Mouse (Mus musculus) hindbrain, embryonic 14.5 days (tissue): ENCODE data around the gene Sfpq. TPM values are rescaled to one million over a fixed set of nuclear protein-coding genes. Genes with fewer than 3 reads are reported as not detected.
A peak's percentile ranks its signal among the peaks of the same experiment; 100 is the strongest.
"Not testable (repeated sequence)": the region's sequence is repeated elsewhere in the genome, so short reads cannot be mapped to it uniquely, and the experiment has no call there.

Experiments used
- ATAC-seq: fragments of 200-750 bp; cut with Nextera tagmentation; 2 replicates; pipeline ENCODE4 v1.8.0; 2017; ENCODE audit warnings: moderate number of reproducible peaks, mild to moderate bottlenecking, moderate TSS enrichment, moderate library complexity; ENCODE audit not compliant: low FRiP score
- DNase-seq: peaks from one replicate; pipeline ENCODE4 v3.0.0-alpha.2; 2015; ENCODE audit warnings: low spot score
- H3K27ac ChIP-seq: fragments of 300-500 bp; sonication (generic); 2 replicates; pipeline ENCODE4 v1.5.1; 2014; ENCODE audit warnings: mild to moderate bottlenecking, moderate library complexity
- H3K27me3 ChIP-seq: fragments of 300-500 bp; sonication (generic); 2 replicates; pipeline ENCODE4 v1.6.1; 2014; ENCODE audit warnings: mild to moderate bottlenecking, low read length, mixed read lengths; ENCODE audit not compliant: control insufficient read depth, insufficient read depth
- H3K36me3 ChIP-seq: fragments of 300-500 bp; sonication (generic); replicated peaks from 2 replicates; pipeline ENCODE4 v1.6.1; 2014; ENCODE audit not compliant: control insufficient read depth, insufficient read depth
- H3K4me1 ChIP-seq: fragments of 300-500 bp; sonication (generic); replicated peaks from 2 replicates; pipeline ENCODE4 v1.6.1; 2014; ENCODE audit warnings: antibody characterized with exemption, low read length, mixed read lengths; ENCODE audit not compliant: control insufficient read depth, insufficient read depth
- H3K4me2 ChIP-seq: fragments of 300-500 bp; sonication (generic); replicated peaks from 2 replicates; pipeline ENCODE4 v1.6.1; 2014; ENCODE audit warnings: mild to moderate bottlenecking, moderate library complexity
- H3K4me3 ChIP-seq: fragments of 300-500 bp; sonication (generic); replicated peaks from 2 replicates; pipeline ENCODE4 v1.5.1; 2014; ENCODE audit warnings: mild to moderate bottlenecking, low read length
- H3K9ac ChIP-seq: fragments of 300-500 bp; sonication (generic); 2 replicates; pipeline ENCODE4 v1.6.1; 2014
- H3K9me3 ChIP-seq: fragments of 300-500 bp; sonication (generic); 2 replicates; pipeline ENCODE4 v1.6.1; 2016; ENCODE audit warnings: low read length; ENCODE audit not compliant: control insufficient read depth
- WGBS: fragments of 180-500 bp; shearing (Covaris S2); extraction: QIAGEN DNeasy Blood & Tissue Kit; methylation state at CpG from one replicate; pipeline ENCODE4 v1.1.7; 2014; 5-methylcytosine and 5-hydroxymethylcytosine counted together
- polyA plus RNA-seq: library from polyadenylated mRNA; unstranded; fragments of >200 nt; fragmentation: Nextera tagmentation; extraction: Ambion mirVana; gene quantifications from 2 replicates; pipeline ENCODE4 v1.2.1, GENCODE M21; 2014

Gene Sfpq
- polyA plus RNA-seq, 1 experiment from 2014 or later, result 92.5 TPM

GRCm38 (mm10) chr4:126999372-126999771 is 21.8 kb upstream of the Sfpq start:
- H3K27ac ChIP-seq, H3K4me1 ChIP-seq, ATAC-seq, DNase-seq, H3K27me3 ChIP-seq, H3K36me3 ChIP-seq, H3K9ac ChIP-seq, H3K9me3 ChIP-seq, H3K4me2 ChIP-seq, H3K4me3 ChIP-seq: not testable (repeated sequence)
- 97% methylated on average over 16 of the region's 16 CpGs for WGBS

- Histone ChIP-seq H3K36me3 (no peaks in the 10 kb centered on the region), H3K4me1 (peaks cover 14% of the 10 kb centered on the region), H3K27ac (0 out of 2 replicates have a peak overlapping the region, but pooled peaks have one; percentile 21), H3K27me3 (no peaks in the 10 kb centered on the region), H3K9me3 (no peaks in the 10 kb centered on the region), H3K4me2 (peak overlapping the region; percentile 4; the same call in 1 of the 2 replicates), H3K9ac (no peak overlapping the region), H3K4me3 (no peak overlapping the region)
- 38% methylated on average over 8 of the region's 8 CpGs for WGBS
- DNase-seq, result no peak
- ATAC-seq, result no peak
These were observed 20.5 kb upstream of the Sfpq start for GRCm38 (mm10) chr4:127000601-127001105.

- ATAC-seq (no peak), DNase-seq (no peak)
- H3K27me3 ChIP-seq, result no peaks in the 10 kb centered on the region
- H3K9me3 ChIP-seq, result no peaks in the 10 kb centered on the region
- 85% methylated on average over 3 of the region's 3 CpGs for WGBS
- H3K4me1 ChIP-seq, result peaks cover 15% of the 10 kb centered on the region
- H3K9ac ChIP-seq, result peak overlapping the region; percentile 56
- peak overlapping the region; percentile 59; the same call in 1 of the 2 replicates for H3K4me2 ChIP-seq
- H3K27ac ChIP-seq, result peak overlapping the region; percentile 84
- no peak overlapping the region for H3K4me3 ChIP-seq
- no peaks in the 10 kb centered on the region for H3K36me3 ChIP-seq
These were observed 16.7 kb upstream of the Sfpq start for GRCm38 (mm10) chr4:127004384-127004783.

- peak; percentile 80 for ATAC-seq
- DNase-seq, result peak; percentile 79
- 13% methylated on average over 25 of the region's 25 CpGs for WGBS
- Histone ChIP-seq H3K4me1 (peaks cover 15% of the 10 kb centered on the region), H3K27me3 (no peaks in the 10 kb centered on the region), H3K4me3 (peak overlapping the region; percentile 24), H3K4me2 (peak overlapping the region; percentile 59), H3K27ac (peak overlapping the region; percentile 84), H3K9me3 (no peaks in the 10 kb centered on the region), H3K36me3 (no peaks in the 10 kb centered on the region), H3K9ac (peak overlapping the region; percentile 56)
These were observed 15.8 kb upstream of the Sfpq start for GRCm38 (mm10) chr4:127005113-127005936.

GRCm38 (mm10) chr4:127015294-127015993 is 5.7 kb upstream of the Sfpq start:
- DNase-seq (peak; percentile 90), ATAC-seq (peak; percentile 90; the same call in 1 of the 2 replicates)
- not testable (repeated sequence) for H3K9ac ChIP-seq, H3K4me1 ChIP-seq, H3K36me3 ChIP-seq, H3K27me3 ChIP-seq, H3K9me3 ChIP-seq
- Histone ChIP-seq H3K4me3 (peak overlapping the region; percentile 28), H3K4me2 (peak overlapping the region; percentile 46), H3K27ac (peak overlapping the region; percentile 71; the same call in 1 of the 2 replicates)
- WGBS, result 14% methylated on average over 14 of the region's 26 CpGs

- DNase-seq (no peak), ATAC-seq (no peak)
- 94% methylated on average over 4 of the region's 4 CpGs for WGBS
- Histone ChIP-seq H3K4me2 (no peak overlapping the region), H3K27me3 (no peaks in the 10 kb centered on the region), H3K4me3 (no peak overlapping the region), H3K4me1 (0 out of 2 replicates have a peak, but pooled peaks cover 7% of the 10 kb centered on the region), H3K9ac (no peak overlapping the region), H3K27ac (no peak overlapping the region), H3K9me3 (no peaks in the 10 kb centered on the region), H3K36me3 (no peaks in the 10 kb centered on the region)
These were observed 4.8 kb upstream of the Sfpq start for GRCm38 (mm10) chr4:127016366-127016765.

GRCm38 (mm10) chr4:127020411-127021150 is 543 bp upstream of the Sfpq start:
- H3K27me3 ChIP-seq, result no peaks in the 10 kb centered on the region

GRCm38 (mm10) chr4:127021989-127022626 is 984 bp downstream of the Sfpq start:
- peak overlapping the region; percentile 98 for H3K27ac ChIP-seq
- peak overlapping the region; percentile 86 for H3K4me2 ChIP-seq
- H3K9ac ChIP-seq, result peak overlapping the region; percentile 100
- ATAC-seq (peak; percentile 76), DNase-seq (peak; percentile 86)
- no peaks in the 10 kb centered on the region for H3K27me3 ChIP-seq
- H3K36me3 ChIP-seq, result peaks cover 43% of the 10 kb centered on the region
- H3K4me1 ChIP-seq, result peaks cover 30% of the 10 kb centered on the region
- WGBS, result under 1% methylated on average over 53 of the region's 53 CpGs
- no peaks in the 10 kb centered on the region for H3K9me3 ChIP-seq
- H3K4me3 ChIP-seq, result peak overlapping the region; percentile 100

More at GRCm38 (mm10) chr4:127020411-127021150, 543 bp upstream of the Sfpq start:
- H3K9me3 ChIP-seq, result no peaks in the 10 kb centered on the region
- DNase-seq (no peak), ATAC-seq (no peak)
- no peak overlapping the region for H3K27ac ChIP-seq
- peak overlapping the region; percentile 100 for H3K4me3 ChIP-seq
- H3K4me2 ChIP-seq, result peak overlapping the region; percentile 56
- 13% methylated on average over 13 of the region's 13 CpGs for WGBS
- H3K36me3 ChIP-seq, result peaks cover 27% of the 10 kb centered on the region
- peaks cover 27% of the 10 kb centered on the region for H3K4me1 ChIP-seq
- no peak overlapping the region for H3K9ac ChIP-seq
